Comparison of ENCODE assay signal across 12 mouse cellular contexts in the genomic region with DNA sequence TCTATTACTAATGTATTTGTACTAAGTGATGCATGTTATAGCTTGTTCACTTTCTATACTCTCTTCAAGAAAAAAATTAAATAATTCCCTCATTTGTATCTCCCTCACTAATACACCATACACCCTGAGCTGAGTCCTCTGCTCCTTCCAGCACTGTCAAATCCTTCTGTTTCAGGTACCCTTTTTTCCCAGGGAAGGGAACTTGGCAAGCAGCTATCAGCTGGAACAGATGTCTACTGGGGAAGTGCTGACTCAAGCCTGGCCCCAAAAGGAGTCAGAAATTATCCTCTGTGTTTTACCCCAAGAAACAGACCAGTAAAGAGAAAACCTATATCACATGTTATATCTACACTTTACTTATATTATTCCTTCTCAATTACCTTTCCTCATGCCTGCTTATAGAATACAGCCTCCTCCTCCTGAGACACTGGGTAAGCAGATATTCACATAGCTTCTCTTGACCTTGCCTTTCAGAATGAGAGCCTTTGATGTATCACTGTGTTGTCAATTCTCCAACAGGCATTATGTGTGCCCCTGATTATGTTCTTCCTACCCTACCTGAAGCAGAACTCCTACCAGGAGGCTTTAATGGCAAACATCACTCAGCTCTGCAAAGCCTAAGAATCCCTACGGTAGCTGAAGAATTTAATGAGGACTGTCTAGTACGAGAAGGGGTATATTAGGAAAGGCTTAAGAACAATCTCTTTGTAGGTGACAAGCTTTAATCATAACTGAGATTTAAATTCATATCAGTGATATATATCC.
"Had no signal": no experiment of that assay in that cellular context is flagged by ENCODE, and none has a peak within 500 bp of the region (broad histone marks: within the 10 kb centered on the region; RNA-seq: fewer than 3 reads in every experiment).

No protein-coding gene starts in this region.

- H3K36me3 ChIP-seq: limb, embryonic 12.5 days; liver, embryonic 13.5 days; lung, embryonic 15.5 days had no signal

- H3K4me3 ChIP-seq: limb, embryonic 12.5 days; liver, embryonic 13.5 days; lung, embryonic 15.5 days; megakaryocyte, embryonic 14.5 days had no signal

- H3K4me1 ChIP-seq: limb, embryonic 12.5 days; liver, embryonic 13.5 days; lung, embryonic 15.5 days; megakaryocyte, embryonic 14.5 days had no signal

- DNase-seq: kidney, postnatal 36 days; liver; liver, embryonic 13.5 days; liver, postnatal 0 days; lung, postnatal 14 days; thymus, postnatal 4 days had no signal

- H3K27ac ChIP-seq: kidney, postnatal 0 days; limb, embryonic 12.5 days; liver, embryonic 13.5 days; lung, embryonic 15.5 days; macrophage; stomach, postnatal 0 days had no signal

- H3K27me3 ChIP-seq: limb, embryonic 12.5 days; liver, embryonic 13.5 days; lung, embryonic 15.5 days; megakaryocyte, embryonic 14.5 days had no signal

- ATAC-seq: liver, postnatal 0 days had no signal
